Mouse (Mus musculus): ENCODE data around the gene Hist1h3c. TPM values are rescaled to one million over a fixed set of nuclear protein-coding genes. Genes with fewer than 3 reads are reported as not detected.
"Not testable (repeated sequence)": the region's sequence is repeated elsewhere in the genome, so short reads cannot be mapped to it uniquely, and the experiment has no call there.

The Hist1h3c gene
- polyA plus RNA-seq, 1 experiment from 2014 or later, result 0.27 TPM

- no peak for DNase-seq (ENCODE audit: low spot score)
- H3K4me1 ChIP-seq (ENCODE audit: insufficient read depth, low read depth, low read length), result no peaks in the 10 kb centered on the region; the same call in 1 of the 2 replicates
- peak overlapping the region; percentile 73 for H3K27ac ChIP-seq (ENCODE audit: low read length)
- no peaks in the 10 kb centered on the region for H3K27me3 ChIP-seq (replicated peaks; ENCODE audit: insufficient read depth, low read length)
- no peaks in the 10 kb centered on the region for H3K36me3 ChIP-seq (ENCODE audit: insufficient read depth, low read length)
- WGBS, result under 1% methylated on average over 11 of the region's 11 CpGs
- no peak for ATAC-seq
- H3K9ac ChIP-seq (replicated peaks; ENCODE audit: low read depth), result no peak overlapping the region
- H3K4me2 ChIP-seq (replicated peaks; ENCODE audit: low read depth, low read length), result peak overlapping the region; percentile 62
- TF ChIP-seq CTCF (IDR thresholded peaks at IDR 0.05) (no peak), EP300 (IDR thresholded peaks at IDR 0.05) (no peak)
- peak overlapping the region; percentile 31; the same call in 1 of the 2 replicates for H3K4me3 ChIP-seq (ENCODE audit: low read depth, low read length)
- H3K9me3 ChIP-seq (ENCODE audit: low read length), result no peaks in the 10 kb centered on the region
Observed at GRCm38 (mm10) chr13:23751478-23751956, 6.1 kb upstream of the Hist1h3c start.

- DNase-seq (ENCODE audit: low spot score) (peak; percentile 93), ATAC-seq (peak; percentile 45)
- not testable (repeated sequence) for H3K27me3 ChIP-seq (replicated peaks; ENCODE audit: insufficient read depth, low read length); H3K9ac ChIP-seq (replicated peaks; ENCODE audit: low read depth); H3K4me1 ChIP-seq (ENCODE audit: insufficient read depth, low read depth, low read length); H3K36me3 ChIP-seq (ENCODE audit: insufficient read depth, low read length); H3K9me3 ChIP-seq (ENCODE audit: low read length)
- H3K4me3 ChIP-seq (ENCODE audit: low read depth, low read length), result peak within 1 kb of the TSS; percentile 31
- under 1% methylated on average over 25 of the region's 47 CpGs for WGBS
- H3K27ac ChIP-seq (ENCODE audit: low read length), result peak within 1 kb of the TSS; percentile 89
- peak; percentile 64 for TF ChIP-seq EP300 (IDR thresholded peaks at IDR 0.05)
- 0 out of 2 replicates have a peak, but pooled peaks have one; percentile 16 for TF ChIP-seq CTCF (IDR thresholded peaks at IDR 0.05)
- H3K4me2 ChIP-seq (replicated peaks; ENCODE audit: low read depth, low read length), result peak within 1 kb of the TSS; percentile 62
Observed at GRCm38 (mm10) chr13:23750839-23751477, 5.6 kb upstream of the Hist1h3c start, which contains the start of gene Hist1h2ab. TSS of gene Hist1h2ab (plus strand) at chr13:23751126.

- WGBS, result 86% methylated on average over 5 of the region's 5 CpGs
Observed at GRCm38 (mm10) chr13:23749563-23750121, 4.2 kb upstream of the Hist1h3c start.

GRCm38 (mm10) chr13:23747892-23748288 lies 2.5 kb upstream of the Hist1h3c start:
- no peaks in the 10 kb centered on the region for H3K36me3 ChIP-seq (ENCODE audit: insufficient read depth, low read length)
- H3K27ac ChIP-seq (ENCODE audit: low read length), result no peak overlapping the region
- no peaks in the 10 kb centered on the region; the same call in 1 of the 2 replicates for H3K4me1 ChIP-seq (ENCODE audit: insufficient read depth, low read depth, low read length)
- TF ChIP-seq CTCF (IDR thresholded peaks at IDR 0.05) (no peak), EP300 (IDR thresholded peaks at IDR 0.05) (no peak)
- H3K4me2 ChIP-seq (replicated peaks; ENCODE audit: low read depth, low read length), result no peak overlapping the region
- no peaks in the 10 kb centered on the region for H3K27me3 ChIP-seq (replicated peaks; ENCODE audit: insufficient read depth, low read length)
- 3% methylated on average over 4 of the region's 4 CpGs for WGBS
- no peak overlapping the region for H3K9ac ChIP-seq (replicated peaks; ENCODE audit: low read depth)
- no peaks in the 10 kb centered on the region for H3K9me3 ChIP-seq (ENCODE audit: low read length)
- H3K4me3 ChIP-seq (ENCODE audit: low read depth, low read length), result no peak overlapping the region
- no peak for DNase-seq (ENCODE audit: low spot score)
- ATAC-seq, result no peak

More at GRCm38 (mm10) chr13:23749563-23750121, 4.2 kb upstream of the Hist1h3c start:
- H3K9ac ChIP-seq (replicated peaks; ENCODE audit: low read depth), result no peak overlapping the region
- H3K27ac ChIP-seq (ENCODE audit: low read length), result no peak overlapping the region
- no peak overlapping the region for H3K4me3 ChIP-seq (ENCODE audit: low read depth, low read length)
- H3K36me3 ChIP-seq (ENCODE audit: insufficient read depth, low read length), result no peaks in the 10 kb centered on the region
- no peaks in the 10 kb centered on the region for H3K9me3 ChIP-seq (ENCODE audit: low read length)
- TF ChIP-seq EP300 (IDR thresholded peaks at IDR 0.05) (peak; percentile 52; the same call in 1 of the 2 replicates), CTCF (IDR thresholded peaks at IDR 0.05) (no peak)
- DNase-seq (ENCODE audit: low spot score) (no peak), ATAC-seq (no peak)
- H3K4me1 ChIP-seq (ENCODE audit: insufficient read depth, low read depth, low read length), result no peaks in the 10 kb centered on the region; the same call in 1 of the 2 replicates
- no peaks in the 10 kb centered on the region for H3K27me3 ChIP-seq (replicated peaks; ENCODE audit: insufficient read depth, low read length)
- H3K4me2 ChIP-seq (replicated peaks; ENCODE audit: low read depth, low read length), result no peak overlapping the region

- Histone ChIP-seq H3K27ac (ENCODE audit: low read length) (peak overlapping the region; percentile 91), H3K9ac (replicated peaks; ENCODE audit: low read depth) (no peak overlapping the region), H3K4me2 (replicated peaks; ENCODE audit: low read depth, low read length) (peak overlapping the region; percentile 46), H3K4me3 (ENCODE audit: low read depth, low read length) (peak overlapping the region; percentile 20; the same call in 1 of the 2 replicates), H3K36me3 (ENCODE audit: insufficient read depth, low read length) (no peaks in the 10 kb centered on the region), H3K4me1 (ENCODE audit: insufficient read depth, low read depth, low read length) (no peaks in the 10 kb centered on the region; the same call in 1 of the 2 replicates), H3K27me3 (replicated peaks; ENCODE audit: insufficient read depth, low read length) (no peaks in the 10 kb centered on the region), H3K9me3 (ENCODE audit: low read length) (no peaks in the 10 kb centered on the region)
- 4% methylated on average over 9 of the region's 13 CpGs for WGBS
- TF ChIP-seq CTCF (IDR thresholded peaks at IDR 0.05) (no peak), EP300 (IDR thresholded peaks at IDR 0.05) (no peak)
- ATAC-seq, result peak; percentile 8
- DNase-seq (ENCODE audit: low spot score), result no peak
Observed at GRCm38 (mm10) chr13:23747081-23747891, 1.9 kb upstream of the Hist1h3c start.

Data from lung, postnatal 0 days (tissue).